Mouse (Mus musculus) lung, postnatal 25 days (tissue): ENCODE data around the gene Cd209g.
"Not testable (repeated sequence)": the region's sequence is repeated elsewhere in the genome, so short reads cannot be mapped to it uniquely, and the experiment has no call there.

ENCODE experiments used
- DNase-seq: peaks from one replicate; pipeline ENCODE4 v3.0.0; 2022; ENCODE audit warnings: low spot score

The Cd209g gene

DNA sequence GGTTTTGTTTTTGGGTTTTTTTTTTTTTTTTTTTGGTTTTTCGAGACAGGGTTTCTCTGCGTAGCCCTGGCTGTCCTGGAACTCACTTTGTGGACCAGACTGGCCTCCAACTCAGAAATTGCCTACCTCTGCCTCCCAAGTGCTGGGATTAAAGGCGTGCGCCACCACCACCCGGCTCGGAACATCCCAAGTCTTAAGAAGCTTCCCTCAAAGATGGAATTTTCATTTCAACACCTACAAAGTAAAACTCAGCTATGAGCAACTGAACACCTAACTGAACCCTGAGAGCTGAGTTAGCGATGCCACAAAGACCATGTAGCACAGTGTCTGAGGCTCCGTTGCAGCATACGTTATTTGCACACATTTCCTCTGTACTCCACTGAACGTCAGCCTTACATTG, at the start of gene Cd209g:
Gene Cd209g, plus strand, starts transcription at position 301 of the 400 bp plus-strand sequence.
- DNase-seq = no peak

DNA sequence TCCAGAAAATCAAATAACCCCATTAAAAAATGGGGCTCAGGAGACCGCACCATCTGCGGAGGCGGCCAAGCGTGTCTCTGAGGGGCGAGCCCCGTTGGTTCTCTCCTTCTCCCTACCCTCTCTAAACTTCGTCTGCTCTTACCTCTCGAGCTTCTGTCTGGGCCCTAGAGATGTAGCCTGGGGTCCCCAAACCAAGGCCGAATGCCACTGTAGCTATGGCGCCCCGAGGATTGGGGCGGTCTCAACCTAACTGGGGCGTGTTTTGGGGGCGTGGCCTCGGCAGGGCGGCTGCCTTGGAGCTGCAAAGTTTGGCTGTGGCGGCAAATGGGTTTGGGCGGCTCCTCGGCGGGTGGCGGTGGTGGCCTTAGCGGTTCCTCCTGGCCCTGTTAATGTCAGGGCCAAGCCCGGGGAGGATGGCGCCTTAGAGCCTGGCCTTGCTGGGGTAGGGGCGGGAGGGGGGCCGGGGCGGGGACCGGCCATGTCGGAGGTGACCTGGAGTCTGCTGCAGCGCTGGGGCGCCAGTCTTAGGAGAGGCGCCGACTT, 46.6 kb upstream of the Cd209g start:
- not testable (repeated sequence) for DNase-seq

DNA sequence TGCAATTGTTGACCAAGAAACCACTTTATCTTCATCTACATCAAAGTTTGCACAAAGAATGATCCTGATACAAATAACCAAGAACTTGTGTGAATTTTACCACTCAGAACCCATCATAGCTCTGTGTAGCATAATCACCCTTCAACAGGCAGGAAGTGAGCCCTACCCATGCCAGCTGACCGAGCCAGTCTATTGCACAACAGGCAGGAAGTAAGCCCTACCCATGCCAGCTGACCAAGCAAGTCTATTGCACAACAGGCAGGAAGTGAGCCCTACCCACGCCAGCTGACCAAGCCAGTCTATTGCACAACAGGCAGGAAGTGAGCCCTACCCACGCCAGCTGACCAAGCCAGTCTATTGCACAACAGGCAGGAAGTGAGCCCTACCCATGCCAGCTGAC, 45.4 kb upstream of the Cd209g start:
- not testable (repeated sequence) for DNase-seq

DNA sequence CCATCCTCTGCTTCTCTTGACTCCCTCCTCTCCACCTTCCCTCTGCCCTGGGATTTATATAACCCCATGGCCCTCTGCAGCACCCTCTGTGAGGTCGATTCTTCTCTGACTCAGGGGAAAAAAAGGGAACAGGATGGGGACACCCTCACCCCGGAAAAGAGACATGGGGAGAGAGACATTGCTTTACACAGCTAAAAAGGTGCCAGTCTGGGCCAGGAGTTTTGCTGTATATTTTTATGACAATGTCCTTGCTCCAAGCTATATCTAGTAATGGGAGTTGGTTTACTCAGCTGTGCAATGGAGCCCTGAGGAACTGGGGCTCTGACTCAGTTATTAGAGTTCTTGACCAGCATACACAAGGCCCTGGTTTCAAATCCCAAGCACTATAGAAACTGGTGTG, 28.2 kb upstream of the Cd209g start, which contains the start of gene Cd209f:
Gene Cd209f, minus strand, starts transcription at position 101 of the 400 bp plus-strand sequence.
- not testable (repeated sequence) for DNase-seq

DNA sequence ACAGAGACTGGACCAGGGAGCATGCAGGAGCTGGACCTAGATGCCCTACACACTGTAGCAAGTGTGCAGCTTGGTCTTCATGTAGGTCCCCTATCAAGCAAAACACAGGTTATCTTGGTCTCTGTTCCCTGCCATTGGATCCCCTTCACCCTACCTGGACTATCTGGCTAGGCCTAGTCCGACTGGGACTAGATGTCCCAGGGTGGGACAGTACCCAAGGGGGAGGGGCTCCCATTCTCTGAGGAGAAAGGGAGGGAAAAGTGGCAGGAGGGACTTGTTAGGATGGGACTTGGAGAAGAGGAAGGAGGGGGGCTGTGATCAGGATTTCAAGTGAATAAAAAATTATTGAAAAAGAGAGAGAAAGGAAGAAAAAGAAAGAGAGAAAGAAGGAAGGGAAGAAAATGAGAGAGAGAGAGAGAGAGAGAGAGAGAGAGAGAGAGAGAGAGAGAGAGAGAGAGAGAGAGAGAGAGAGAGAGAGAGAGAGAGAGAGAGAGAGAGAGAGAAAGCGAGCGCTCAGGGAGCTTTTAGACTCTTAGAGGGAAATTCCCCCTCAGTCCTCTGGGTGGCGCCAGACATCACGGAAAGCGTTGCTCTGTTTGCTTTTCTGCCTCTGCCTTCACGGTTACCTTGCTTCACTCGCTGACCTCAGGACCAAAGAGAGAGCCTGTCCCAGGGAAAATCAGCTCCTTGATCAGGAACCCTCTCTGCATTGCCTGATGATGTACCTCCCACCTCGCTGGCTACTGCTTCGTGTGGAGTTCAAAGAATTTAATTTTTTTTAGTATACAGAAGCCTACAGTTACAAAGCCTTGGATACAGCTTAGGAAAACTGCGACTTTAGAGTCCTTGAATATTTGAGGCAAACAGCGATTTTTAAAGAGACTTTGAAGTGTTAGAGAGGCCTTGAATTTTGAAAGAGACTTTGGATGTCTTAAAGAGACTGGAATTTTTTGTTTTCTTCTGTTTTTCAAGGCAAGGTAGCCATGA, 6.1 kb downstream of the Cd209g start:
- peak; percentile 68 for DNase-seq

DNA sequence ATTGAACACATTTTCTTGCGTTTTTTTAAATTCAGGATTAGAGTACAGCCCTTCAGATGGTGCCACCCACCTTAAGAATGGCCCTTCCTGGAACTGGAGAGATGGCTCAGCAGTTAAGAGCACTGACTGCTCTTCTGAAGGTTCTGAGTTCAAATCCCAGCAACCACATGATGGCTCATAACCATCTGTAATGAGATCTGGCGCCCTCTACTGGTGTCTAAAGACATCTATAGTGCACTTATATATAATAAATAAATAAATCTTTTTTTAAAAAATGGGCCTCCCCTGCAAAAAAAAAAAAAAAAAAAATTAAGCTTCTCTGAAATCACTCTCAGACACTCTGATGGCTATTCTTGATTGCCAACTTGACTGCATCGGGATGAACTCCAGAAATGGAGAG, 7.8 kb downstream of the Cd209g start:
- DNase-seq = no peak

DNA sequence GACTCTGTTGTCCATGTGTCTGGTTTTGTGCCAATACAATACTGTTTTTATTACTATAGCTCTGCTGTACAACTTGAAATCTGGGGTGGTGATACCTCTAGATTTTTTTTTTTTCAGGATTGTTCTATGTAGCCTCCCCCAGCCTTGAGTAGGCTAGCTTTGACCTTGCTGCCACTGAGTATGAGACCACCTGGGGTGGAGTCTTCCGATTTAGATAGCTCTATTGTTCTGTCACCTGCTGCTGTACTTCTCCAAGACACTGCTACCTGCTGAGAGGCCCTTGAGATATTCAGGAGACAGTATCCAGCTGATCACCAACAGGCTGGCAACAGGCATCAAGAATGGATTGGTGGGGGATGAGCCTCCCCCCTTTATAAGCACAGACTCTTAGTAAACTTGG, 13.4 kb downstream of the Cd209g start:
- no peak for DNase-seq

DNA sequence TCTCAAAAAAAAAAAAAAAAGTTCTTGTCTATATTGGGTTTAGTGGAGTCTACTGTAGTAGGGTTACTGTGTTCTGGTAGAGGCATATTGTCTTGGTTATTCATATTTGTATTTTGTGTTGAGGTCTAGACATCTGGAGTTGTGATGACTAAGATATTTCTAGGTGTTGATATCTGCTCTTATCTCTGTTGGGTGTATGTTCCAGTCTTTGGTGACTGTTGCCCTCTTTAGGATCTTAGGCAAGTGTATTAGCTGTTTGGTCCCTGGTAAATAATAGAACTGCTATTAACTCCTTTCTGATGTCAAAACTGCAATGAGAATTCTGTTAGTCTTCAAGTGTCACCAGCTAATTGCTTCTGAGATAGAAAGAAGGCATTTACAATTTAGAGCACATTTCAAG, 21.0 kb downstream of the Cd209g start:
- no peak for DNase-seq

DNA sequence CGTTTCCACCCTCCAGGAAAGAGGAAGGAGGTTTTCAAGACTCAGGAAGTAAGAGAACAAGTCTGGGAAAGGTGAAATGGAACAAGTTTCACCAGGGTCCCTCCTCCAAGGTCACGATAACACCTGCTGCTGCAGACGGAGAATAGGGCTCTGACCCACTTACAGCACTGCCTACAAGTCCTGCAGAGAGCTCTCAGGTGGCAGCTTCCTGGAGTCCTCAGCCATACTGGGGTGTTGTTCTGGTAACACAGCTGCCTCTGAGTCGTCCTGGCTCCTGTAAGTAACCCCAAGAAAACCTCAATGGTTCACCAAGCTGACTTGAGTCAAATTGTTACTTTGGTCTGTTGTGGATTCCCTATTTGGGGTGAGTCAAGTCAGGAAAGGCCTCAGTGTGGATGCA, 28.9 kb downstream of the Cd209g start:
- DNase-seq = no peak

DNA sequence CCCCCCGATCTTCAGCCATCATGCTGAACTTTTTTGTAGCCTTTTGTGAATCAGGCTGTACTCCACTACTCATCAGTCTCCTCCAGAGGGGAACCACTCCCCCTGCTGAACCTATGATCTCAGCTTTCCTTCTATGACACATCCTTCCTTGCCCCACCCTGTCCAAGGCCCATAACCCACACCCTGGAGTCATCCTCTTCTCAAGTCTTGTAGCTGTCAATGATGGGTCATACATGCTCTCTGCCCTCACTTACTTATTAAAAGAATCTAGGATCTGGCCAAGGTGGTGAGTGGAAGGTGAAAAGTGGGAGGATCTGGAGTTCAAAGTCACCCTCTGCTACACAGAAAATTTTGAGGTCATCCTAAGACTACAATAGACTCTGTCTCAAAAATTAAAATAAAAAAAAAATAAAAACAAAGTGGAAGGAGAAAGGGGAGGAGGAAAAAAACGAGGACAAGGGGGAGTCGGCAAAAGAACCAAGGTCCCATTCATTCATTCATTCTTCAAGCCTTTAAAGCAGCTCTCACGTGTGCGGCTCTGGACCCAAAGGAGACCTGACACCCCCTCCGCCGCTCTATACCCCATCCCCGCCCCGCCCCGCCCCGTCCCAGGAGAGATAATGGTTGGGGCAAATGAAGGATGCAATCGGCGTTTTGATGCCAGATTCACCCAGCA, 31.4 kb downstream of the Cd209g start:
- DNase-seq = no peak

DNA sequence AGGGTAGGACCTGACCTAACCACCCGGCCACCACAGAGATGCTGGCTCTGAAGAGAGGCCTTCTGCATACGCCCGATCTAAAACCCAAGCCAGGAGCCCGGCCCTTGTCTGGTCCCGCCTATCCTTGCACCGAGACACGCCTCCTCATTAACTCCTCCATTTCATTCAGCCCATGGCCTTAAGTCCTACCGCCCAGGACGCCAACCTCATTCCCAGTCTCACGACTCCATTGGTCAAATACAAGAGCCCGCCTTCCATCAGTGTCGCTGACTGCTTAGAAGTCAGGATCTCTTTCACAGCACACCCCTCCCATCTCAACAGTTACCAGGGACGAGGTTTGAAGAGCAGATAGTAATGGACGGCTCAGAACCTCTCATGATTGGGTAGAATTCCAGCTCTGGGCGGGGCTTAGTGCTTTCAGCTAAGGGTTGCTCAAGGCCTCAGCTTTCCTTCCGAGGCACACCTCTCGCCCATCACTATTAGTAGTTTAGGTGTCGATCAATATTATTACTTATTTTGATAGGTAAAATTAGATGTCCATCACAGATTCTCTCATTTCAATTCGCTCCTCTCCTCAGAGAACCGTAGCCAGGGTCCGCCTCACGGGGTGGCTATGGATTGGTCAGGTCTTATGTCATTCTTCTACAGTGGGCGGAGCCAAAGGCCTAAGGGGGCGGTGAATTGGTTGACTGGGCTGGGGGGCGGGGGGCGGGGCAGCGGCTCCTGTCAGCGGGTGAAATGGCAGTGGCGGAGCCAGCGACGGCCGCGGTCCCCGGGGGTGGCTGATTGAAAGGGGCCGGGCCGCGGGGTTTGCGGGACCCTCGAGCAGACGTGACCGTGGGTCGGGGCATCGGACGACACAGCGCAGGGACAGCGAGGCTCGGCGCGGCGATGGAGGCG, 32.2 kb downstream of the Cd209g start, which contains the start of gene Evi5l:
Gene Evi5l, plus strand, starts transcription at position 716 of the 900 bp plus-strand sequence.
- DNase-seq = peak; percentile 100

DNA sequence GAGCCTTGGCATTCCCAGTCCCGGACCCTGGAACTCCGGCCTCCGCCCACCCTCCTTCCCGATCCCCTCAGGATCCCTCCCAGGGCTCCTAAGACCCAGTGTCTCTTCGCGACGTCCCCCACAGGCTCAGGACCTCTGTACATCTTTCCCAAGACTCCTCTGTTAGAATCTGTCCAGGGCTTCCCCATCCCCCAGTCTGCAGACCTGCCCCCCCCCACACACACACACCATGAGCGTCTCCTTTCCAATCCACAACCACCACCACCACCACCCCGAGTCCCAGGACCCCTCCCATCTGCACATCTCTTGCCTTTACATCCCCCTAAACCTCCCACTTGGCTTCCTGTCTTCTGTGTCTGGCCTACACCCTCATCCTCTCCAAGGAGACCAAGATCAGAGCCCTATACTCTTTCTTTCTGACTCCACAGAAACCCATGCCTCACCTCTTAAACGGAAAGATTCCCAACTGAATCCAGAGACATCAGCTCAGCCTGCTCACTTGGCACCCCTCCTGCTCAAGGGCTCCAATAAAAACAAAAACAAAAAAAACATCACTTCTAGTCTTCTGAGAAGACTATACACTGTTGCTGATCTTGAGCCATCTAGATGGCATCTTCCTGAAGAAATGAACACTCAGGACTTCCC, 33.1 kb downstream of the Cd209g start:
- DNase-seq = no peak

DNA sequence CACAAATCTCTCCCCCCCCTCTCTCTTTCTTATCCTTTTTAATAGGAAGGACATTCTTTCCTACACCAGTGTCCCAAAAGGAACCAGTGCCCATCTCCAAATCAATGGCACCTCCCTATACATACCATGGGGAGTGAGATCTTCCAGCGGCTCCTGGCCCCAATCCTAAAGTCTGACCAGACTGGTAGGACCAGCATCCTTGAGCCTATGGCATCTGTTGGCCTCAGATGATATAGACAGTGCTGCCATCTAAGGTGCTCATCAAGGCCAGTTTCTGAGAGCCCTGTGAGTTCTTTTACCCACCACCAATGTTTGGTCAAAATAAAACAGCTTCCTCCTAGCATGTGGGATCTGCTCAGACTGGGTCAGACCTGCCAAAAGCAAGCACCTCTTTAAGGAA, 34.0 kb downstream of the Cd209g start:
- DNase-seq = no peak

DNA sequence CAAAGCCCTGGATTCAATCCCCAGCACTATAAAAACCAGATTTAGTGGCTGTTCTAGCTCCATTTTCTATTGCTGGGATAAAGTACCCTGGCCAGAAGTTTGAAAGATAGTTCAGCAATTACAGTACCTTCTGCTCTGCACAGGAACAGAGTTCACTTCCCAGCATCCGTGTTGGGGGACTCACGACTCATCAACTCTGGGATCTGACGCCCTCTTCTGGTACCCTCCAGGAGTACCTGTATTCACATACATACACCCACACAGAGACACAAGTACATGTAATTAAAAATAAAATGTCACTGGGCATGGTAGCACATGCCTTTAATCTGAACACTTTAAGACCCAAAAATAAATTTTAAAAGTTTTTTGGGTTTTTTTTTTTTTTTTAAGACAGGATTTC, 38.6 kb downstream of the Cd209g start:
- no peak for DNase-seq

DNA sequence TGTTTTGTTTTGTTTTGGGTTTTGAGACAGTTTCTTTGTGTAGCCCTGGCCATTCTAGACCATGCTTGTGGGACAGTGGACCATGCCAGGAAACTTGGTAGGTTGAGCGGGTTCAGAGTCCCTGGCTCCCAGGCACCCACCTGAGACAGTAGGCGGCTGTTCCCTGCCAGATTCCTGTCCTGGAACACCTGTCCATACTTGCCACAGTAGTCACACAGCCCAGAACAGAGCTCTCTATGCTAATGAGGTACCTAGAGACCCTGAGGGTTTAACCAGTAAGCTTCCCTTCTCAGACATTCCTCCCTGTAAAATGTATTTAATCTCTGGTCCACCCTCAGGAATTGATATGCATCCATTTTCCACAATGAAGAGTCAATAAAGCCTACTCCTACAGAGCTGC, 40.1 kb downstream of the Cd209g start:
- no peak for DNase-seq

DNA sequence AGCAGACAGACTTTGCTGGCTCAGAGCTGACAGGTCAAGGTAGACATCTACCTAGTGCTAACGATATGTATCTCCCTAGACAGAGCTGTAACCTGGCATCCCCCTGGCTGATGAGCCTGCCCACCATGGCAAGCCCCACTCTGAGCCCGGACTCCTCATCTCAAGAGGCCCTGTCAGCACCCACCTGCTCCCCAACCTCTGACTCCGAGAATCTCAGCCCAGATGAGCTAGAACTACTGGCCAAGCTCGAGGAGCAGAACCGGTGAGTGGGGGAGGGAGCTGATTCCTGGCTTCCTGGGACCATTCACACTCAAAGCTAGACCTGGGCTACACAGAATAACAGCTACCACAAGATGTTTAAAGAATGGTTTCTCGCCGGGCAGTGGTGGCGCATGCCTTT, 49.5 kb downstream of the Cd209g start:
- DNase-seq = no peak

DNA sequence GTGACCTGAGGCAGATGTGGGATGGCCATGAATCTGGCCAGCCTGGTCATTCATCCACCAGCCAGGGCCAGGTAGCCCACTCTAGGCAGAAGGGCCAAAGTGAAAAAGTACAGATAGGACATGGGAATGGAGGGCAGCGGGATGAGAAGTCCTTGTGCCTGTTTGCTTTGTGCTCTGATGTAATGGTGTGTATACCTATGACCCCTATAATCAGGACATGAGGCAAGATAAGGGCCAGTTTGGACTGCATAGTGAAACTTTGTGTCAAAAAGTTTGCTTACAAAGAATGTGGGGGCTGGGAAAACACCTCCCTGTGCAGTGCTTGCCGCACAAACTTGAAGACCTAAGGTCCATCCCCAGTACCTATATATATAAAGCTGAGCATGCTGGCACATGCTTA, 52.3 kb downstream of the Cd209g start:
- no peak for DNase-seq
